7 mouse cellular contexts compared by ENCODE assay signal in the genomic region with DNA sequence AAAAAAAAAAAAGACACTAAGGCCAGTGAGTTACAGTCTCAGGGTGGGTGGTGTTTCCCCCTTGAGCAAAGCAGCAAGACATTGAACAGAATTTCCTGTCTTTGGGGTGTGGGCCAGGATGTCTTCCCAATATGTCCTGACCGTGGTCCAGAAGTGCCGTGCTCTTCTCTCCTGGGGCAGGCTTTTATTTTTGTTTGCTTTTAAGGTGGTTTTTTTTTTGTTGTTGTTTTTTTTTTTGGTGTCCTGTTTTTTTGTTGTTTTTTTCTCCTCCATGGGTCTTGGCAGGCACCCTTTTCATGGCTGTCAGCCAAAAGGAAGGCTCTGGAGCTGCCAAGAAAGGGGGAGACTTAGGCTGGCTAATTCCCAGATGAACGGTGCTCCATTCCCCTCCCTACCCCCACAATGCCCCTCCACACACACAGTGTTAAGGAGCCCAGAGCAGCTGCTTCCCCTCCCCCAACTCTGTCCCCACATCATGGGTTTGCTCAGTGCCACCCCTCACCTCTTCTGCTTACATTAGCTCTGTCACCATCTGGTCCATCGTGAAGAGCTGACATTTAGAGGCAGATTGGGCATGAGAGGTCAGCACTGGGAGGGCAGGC. TPM values are rescaled to one million over a fixed set of nuclear protein-coding genes. Genes with fewer than 3 reads are reported as not detected.
DNase-seq lines count a peak whose midpoint lies in the region; ATAC-seq and TF ChIP-seq lines count a peak whose summit lies in the region.

No protein-coding gene starts in this region.

- peaks cover 12% of the 10 kb centered on the region for H3K36me3 ChIP-seq in forebrain, embryonic 16.5 days (ENCODE audit: control insufficient read depth, insufficient read depth)

- ATAC-seq in cerebellum, adult (ENCODE audit: insufficient number of reproducible peaks, low FRiP score, low TSS enrichment) = peak; percentile 53; the same call in 1 of the 2 replicates
- ATAC-seq in forebrain, embryonic 16.5 days = peak; percentile 87

- peak; percentile 40 to 50 for DNase-seq in left cerebral cortex, adult 2 months (ENCODE audit: extremely low spot score in 1 of 2, low spot score in 2 of 2)
- no peak for DNase-seq in left cerebral cortex, adult 18-20 months (ENCODE audit: low spot score in 2 of 2)
- peak; percentile 86 to 88 for DNase-seq in kidney, postnatal 36 days
- no peak for DNase-seq in spleen, postnatal 10 days (ENCODE audit: low spot score in 2 of 2)

- H3K4me2 ChIP-seq in forebrain, embryonic 16.5 days (ENCODE audit: low read length) = no peak overlapping the region

- no peaks in the 10 kb centered on the region for H3K27me3 ChIP-seq in forebrain, embryonic 16.5 days (replicated peaks; ENCODE audit: control insufficient read depth, insufficient read depth, low read length)

- WGBS in forebrain, embryonic 16.5 days = 18% methylated on average over 4 of the region's 4 CpGs
- WGBS in olfactory bulb, adult 2 months = 20% methylated on average over 4 of the region's 4 CpGs

- no peak for TF ChIP-seq POLR2A in olfactory bulb, adult 2 months (IDR thresholded peaks at IDR 0.05; ENCODE audit: insufficient read depth, low read depth, low read length)

- peaks cover 35% of the 10 kb centered on the region for H3K4me1 ChIP-seq in forebrain, embryonic 16.5 days (replicated peaks; ENCODE audit: control insufficient read depth, insufficient read depth, low read length)
- peaks cover 31% of the 10 kb centered on the region for H3K4me1 ChIP-seq in olfactory bulb, adult 2 months (ENCODE audit: control insufficient read depth, insufficient read depth, low read length)

- H3K9ac ChIP-seq in forebrain, embryonic 16.5 days (replicated peaks; ENCODE audit: low read depth, low read length) = no peak overlapping the region

- H3K9me3 ChIP-seq in forebrain, embryonic 16.5 days (ENCODE audit: control insufficient read depth, low read length) = no peaks in the 10 kb centered on the region

- no peak for TF ChIP-seq CTCF in left cerebral cortex, adult 2 months (IDR thresholded peaks at IDR 0.05)
- no peak for TF ChIP-seq CTCF in olfactory bulb, adult 2 months (IDR thresholded peaks at IDR 0.05; ENCODE audit: insufficient read depth, low read depth, low read length)

- intact Hi-C loops in left cerebral cortex, adult 2 months (cut with DNase I) = no loop called here

- H3K27ac ChIP-seq in left cerebral cortex, adult 2 months = peak overlapping the region; percentile 42
- H3K27ac ChIP-seq in forebrain, embryonic 16.5 days (ENCODE audit: low read length) = peak overlapping the region; percentile 55
- H3K27ac ChIP-seq in olfactory bulb, adult 2 months (ENCODE audit: insufficient read depth, low read depth, low read length) = peak overlapping the region; percentile 30; the same call in 1 of the 2 replicates

- H3K4me3 ChIP-seq in left cerebral cortex, adult 2 months = no peak overlapping the region
- no peak overlapping the region for H3K4me3 ChIP-seq in forebrain, embryonic 16.5 days (replicated peaks; ENCODE audit: low read length)
- no peak overlapping the region for H3K4me3 ChIP-seq in olfactory bulb, adult 2 months (ENCODE audit: insufficient read depth, low read depth, low read length)

RNA-seq across cellular contexts. Expression of gene Phyhd1, which starts 3.1 kb away (rescaled TPM):
- total RNA-seq in left cerebral cortex, adult 2 months (2021) = 10 to 100 TPM; 21.7 to 27.3 TPM
- 10 to 100 TPM; 17.7 to 19.6 TPM for total RNA-seq in left cerebral cortex, adult 18-20 months (2021)
- polyA plus RNA-seq in forebrain, embryonic 16.5 days (2015; fragmentation: Nextera tagmentation; extraction: Ambion mirVana) = 9.4 and 9.5 TPM in 2 replicates
- polyA plus RNA-seq in olfactory bulb, adult 2 months (2012; ENCODE audit: insufficient read depth, insufficient read length, low replicate concordance, missing spikeins) = not detected in 2 replicates

RNA-seq across cellular contexts. Expression of gene Gm28038, which starts 17.9 kb away (rescaled TPM):
- not detected for total RNA-seq in left cerebral cortex, adult 2 months (2021)
- not detected for total RNA-seq in left cerebral cortex, adult 18-20 months (2021)
- not detected in 2 replicates for polyA plus RNA-seq in forebrain, embryonic 16.5 days (2015; fragmentation: Nextera tagmentation; extraction: Ambion mirVana)
- not detected in 2 replicates for polyA plus RNA-seq in olfactory bulb, adult 2 months (2012; ENCODE audit: insufficient read depth, insufficient read length, low replicate concordance, missing spikeins)

RNA-seq across cellular contexts. Expression of gene Gm28035, which starts 22.6 kb away (rescaled TPM):
- total RNA-seq in left cerebral cortex, adult 2 months (2021) = 10 to 100 TPM; 11.3 to 15.1 TPM
- 10 to 100 TPM in 1 of 2 experiments, 1 to 10 TPM in 1; 9.5 to 10.3 TPM for total RNA-seq in left cerebral cortex, adult 18-20 months (2021)
- 0.46 and 0.58 TPM in 2 replicates for polyA plus RNA-seq in forebrain, embryonic 16.5 days (2015; fragmentation: Nextera tagmentation; extraction: Ambion mirVana)
- polyA plus RNA-seq in olfactory bulb, adult 2 months (2012; ENCODE audit: insufficient read depth, insufficient read length, low replicate concordance, missing spikeins) = not detected in 2 replicates

RNA-seq across cellular contexts. Expression of gene Dolk, which starts 23.2 kb away (rescaled TPM):
- total RNA-seq in left cerebral cortex, adult 2 months (2021) = 10 to 100 TPM; 22.3 to 25.2 TPM
- total RNA-seq in left cerebral cortex, adult 18-20 months (2021) = 10 to 100 TPM; 19.7 to 22.0 TPM
- 30.2 and 35.9 TPM in 2 replicates for polyA plus RNA-seq in forebrain, embryonic 16.5 days (2015; fragmentation: Nextera tagmentation; extraction: Ambion mirVana)
- polyA plus RNA-seq in olfactory bulb, adult 2 months (2012; ENCODE audit: insufficient read depth, insufficient read length, low replicate concordance, missing spikeins) = not detected in 2 replicates

RNA-seq across cellular contexts. Expression of gene Nup188, which starts 23.3 kb away (rescaled TPM):
- total RNA-seq in left cerebral cortex, adult 2 months (2021) = 10 to 100 TPM; 21.8 to 23.5 TPM
- 10 to 100 TPM; 21.3 to 24.1 TPM for total RNA-seq in left cerebral cortex, adult 18-20 months (2021)
- polyA plus RNA-seq in forebrain, embryonic 16.5 days (2015; fragmentation: Nextera tagmentation; extraction: Ambion mirVana) = 25.3 and 26.2 TPM in 2 replicates
- polyA plus RNA-seq in olfactory bulb, adult 2 months (2012; ENCODE audit: insufficient read depth, insufficient read length, low replicate concordance, missing spikeins) = not detected in 2 replicates

Comparison
In these comparisons a context has a peak if more than half of its experiments do, and no peak if none do; other contexts are left out.
1. DNase-seq: peak in left cerebral cortex, adult 2 months (2 of 2) and kidney, postnatal 36 days (2 of 2); none in left cerebral cortex, adult 18-20 months (0 of 2) and spleen, postnatal 10 days (0 of 2).
2. Peak in every context shown above with its lines, with median percentiles within 50 percentile points of each other: H3K27ac ChIP-seq.